Mouse (Mus musculus) kidney, postnatal 4 days (tissue): ENCODE results near the gene Fblim1.

Source experiments
- DNase-seq, 2 experiments: peaks; one replicate each; pipeline ENCODE4 v3.0.0; 2021; ENCODE audit warnings: mixed read lengths in 2 of 2

Gene Fblim1

GRCm38 (mm10) chr4:141624983-141625773 is 19.3 kb upstream of the Fblim1 start:
- DNase-seq: peak; percentile 63 to 73

DNA sequence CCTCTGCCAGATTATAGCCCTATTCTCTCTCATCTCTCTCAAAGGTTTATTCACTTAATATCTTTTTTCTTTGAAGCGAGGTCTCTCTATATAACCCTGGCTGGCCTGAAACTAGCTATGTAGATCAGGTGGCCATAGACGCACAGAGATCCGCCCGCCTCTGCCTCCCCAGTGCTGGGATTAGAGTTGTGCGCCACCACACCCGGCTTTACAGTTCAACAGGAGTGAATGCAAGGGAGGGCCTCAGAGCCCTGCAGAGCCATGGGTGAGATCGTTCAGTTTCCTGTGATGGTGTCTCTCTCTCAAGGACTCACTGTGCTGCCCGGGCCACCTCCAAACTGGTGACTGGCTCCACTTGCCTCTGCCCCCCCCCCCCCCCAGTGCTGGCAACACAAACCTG is 18.2 kb upstream of the Fblim1 start:
- no peak for DNase-seq

GRCm38 (mm10) chr4:141623666-141624065 is 17.8 kb upstream of the Fblim1 start, which contains the start of gene Slc25a34:
TSS of gene Slc25a34 (minus strand) at chr4:141623821.
- DNase-seq: peak; percentile 66 to 81

- DNase-seq: peak in 1 of 2 experiments; percentile 57
These were observed 17.1 kb upstream of the Fblim1 start for GRCm38 (mm10) chr4:141623037-141623436.

DNA sequence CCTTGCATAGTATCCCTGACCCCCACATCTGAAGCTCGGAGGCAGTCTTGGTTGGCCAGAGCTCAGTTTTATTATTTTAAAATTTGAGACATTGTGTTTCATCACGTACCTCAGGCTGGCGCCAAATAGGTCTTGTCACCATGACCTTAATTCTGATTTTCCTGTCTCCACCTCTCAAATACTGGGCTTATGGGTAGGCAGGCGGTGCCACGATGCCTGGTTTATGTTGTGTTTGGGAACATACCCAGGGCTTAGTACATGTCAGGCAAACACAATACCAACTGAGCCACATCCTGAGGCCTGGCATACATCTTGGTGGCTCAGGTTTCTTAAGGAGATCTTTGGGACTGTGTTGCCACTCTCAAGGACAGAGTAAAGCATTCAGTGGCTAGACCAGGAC is 16.7 kb upstream of the Fblim1 start:
- DNase-seq: no peak

- no peak for DNase-seq
These were observed 16.2 kb upstream of the Fblim1 start for GRCm38 (mm10) chr4:141622091-141622490.

- no peak for DNase-seq
These were observed 15.4 kb upstream of the Fblim1 start for GRCm38 (mm10) chr4:141621297-141621696.

DNA sequence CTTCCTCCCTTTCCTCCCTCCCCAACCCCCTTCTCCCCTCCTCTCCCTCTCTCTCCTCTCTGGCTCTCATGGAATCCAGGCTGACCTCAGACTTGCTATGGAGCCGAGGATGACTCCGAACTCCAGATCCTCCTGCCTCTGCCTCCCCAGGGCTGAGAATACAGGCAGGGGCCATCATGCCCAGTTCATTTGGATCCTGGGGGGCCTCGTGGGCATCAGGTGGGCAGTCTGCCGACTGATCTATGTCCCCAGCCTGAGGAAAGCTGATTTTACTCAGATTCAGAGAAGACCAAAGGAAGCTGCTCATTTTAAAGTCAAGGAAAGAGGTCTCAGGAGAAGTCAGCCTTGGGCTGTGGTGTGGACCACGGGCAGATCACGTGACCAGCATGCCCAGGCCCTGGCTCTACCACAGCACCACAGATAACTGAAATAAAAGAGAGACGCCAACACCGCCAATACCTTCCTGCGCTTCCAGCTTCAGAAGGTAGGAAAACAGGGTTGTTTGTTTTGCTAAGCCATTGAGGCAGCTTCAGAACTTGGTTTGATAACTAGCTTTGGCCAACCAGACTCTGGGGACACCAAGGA is 13.5 kb upstream of the Fblim1 start:
- DNase-seq: no peak

DNA sequence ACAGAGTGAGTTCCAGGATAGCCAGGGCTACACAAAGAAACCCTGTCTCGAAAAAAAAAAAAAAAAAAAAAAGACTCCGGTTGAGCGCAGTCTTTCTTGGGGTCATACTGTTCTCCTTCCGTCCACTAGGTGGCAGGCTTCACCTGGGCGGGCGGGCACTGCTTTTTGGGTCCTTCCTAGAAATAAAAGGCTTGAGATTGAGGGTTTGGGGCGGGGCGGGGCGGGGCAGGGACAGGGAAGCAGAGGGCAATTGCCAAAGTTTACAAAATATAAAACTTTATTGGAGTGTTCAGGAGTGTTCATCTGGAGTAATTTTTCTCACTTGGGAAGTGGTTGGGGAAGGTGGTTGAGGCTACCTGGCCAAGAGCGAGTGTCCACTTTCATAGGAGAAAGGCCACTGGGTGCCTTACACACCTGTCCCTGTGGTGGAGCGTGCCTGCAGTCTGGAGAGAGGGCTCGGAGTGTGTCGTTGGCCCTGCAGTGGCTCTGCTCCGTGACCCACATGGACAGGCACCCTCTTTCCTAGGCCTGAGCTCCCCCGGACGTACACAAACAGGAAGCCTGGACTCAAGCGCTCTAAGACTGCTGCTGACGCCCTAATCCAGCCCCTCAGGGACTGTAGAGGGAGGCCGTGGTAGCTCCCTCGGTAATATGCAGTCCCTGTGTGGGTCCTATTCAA is 12.8 kb upstream of the Fblim1 start, which contains the start of gene Tmem82:
TSS of gene Tmem82 (minus strand) at position 69 of the 679 bp plus-strand sequence.
- peak; percentile 73 to 80 for DNase-seq

DNA sequence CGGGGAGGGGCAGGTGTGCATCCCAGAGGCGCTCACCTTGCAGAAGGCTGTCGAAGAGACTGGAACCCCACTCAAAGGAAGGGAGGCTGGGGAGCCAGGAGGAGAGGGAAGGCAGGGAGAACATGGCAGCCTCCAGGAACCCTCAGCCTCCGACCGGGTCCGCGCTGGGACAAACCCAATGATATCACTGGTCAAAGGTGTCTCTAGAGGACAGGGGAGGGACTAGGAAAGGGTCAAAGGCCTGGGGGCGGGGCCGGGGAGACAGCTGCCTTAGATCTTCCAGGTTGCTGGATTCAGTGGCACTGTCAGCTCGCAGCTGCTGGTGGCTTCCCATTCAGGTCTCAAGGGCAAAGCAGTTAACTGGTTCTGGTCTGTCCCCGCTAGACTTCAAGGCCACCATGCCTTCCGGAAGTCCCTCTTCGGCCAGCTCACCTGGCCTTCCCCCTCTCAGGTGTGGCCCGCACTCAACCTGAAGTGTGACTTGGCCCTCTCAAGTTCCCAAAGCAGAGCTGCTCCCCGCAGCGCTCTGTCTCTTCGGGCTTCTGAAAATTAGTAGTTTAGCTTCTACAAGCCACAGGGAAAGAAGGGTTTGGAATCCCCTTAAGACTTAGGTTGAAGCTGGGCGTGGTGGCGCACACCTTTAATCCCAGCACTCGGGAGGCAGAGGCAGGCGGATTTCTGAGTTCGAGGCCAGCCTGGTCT is 12.1 kb upstream of the Fblim1 start:
- peak; percentile 69 to 81 for DNase-seq

DNA sequence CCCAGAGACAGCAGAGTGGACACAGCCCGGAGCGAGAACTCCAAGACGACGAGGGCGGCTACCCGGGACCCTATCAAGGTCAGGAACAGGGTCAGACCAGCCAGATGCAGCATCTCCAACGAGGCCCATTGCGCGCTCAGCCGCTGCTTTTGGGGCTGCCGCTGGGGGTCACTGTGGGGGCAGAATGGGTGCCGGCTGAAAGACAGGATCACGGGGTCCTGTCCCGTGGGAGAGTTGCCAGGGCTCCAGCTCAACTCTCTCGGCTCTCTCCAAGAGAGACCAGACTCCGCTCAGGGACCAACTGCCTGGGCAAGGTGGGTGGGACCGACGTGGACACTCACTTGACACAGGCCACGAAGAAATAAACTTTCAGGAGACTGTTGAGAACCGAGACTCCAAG is 11.4 kb upstream of the Fblim1 start:
- peak; percentile 85 to 89 for DNase-seq

- DNase-seq: no peak
These were observed 10.9 kb upstream of the Fblim1 start for GRCm38 (mm10) chr4:141616811-141617210.

DNA sequence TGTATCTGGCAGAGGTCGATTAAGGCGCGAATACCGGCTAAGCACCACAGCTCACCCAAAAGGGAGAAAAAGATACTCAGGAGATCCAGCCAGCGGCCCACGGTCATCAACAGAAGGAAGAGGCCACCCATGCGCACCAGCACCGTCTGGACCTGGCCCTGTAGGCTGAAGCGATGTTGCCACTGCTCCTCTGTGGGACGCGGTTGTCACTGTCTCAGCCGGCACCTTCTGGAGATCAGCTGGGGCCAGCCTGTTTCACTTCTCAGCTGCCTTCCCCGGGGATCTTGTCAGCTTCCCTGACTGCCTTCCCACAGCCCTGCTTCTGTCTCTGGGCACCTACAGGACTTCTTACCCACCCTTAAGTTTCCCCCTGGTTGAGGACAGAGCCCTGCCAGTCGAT is 9.1 kb upstream of the Fblim1 start:
- no peak for DNase-seq

DNA sequence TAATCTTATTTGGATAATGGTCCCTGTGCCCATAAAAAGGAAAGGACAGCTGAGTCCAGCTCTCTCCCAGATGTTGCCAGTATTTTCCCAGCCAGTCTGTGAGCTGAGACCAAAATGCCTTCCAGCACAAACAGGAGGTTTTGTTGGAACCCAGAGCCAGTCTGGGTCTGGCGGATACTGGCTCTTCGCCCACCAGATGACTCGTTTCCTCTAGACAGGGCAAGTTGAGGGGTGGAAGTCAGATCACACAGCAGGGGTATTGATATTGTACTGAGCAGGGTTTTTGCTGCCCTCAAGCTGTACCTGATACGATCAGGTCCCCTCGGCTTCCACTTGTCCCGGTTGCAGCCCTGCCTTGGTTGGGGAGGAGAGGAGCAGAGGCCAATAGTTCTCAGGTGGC is 3.6 kb upstream of the Fblim1 start:
- peak; percentile 49 to 56 for DNase-seq

DNA sequence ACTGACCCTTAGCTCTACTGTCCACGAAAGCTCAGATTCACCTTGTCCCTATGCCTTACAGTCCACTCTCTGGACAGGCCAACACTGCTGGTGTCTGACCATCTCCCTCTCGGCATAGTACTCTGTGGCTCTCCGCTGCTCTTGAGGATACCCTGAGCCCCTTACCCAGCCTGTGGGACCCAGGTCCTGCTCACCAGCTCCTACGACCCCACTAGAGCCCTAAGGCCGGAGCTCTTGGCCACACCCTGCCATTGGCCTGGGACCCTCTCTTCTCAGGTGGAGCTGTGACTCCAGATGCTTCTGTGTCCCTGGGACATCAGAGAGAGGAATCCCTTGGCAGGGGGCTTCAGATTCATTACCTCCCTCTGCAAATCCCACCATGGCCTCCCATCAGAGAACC is 475 bp downstream of the Fblim1 start:
- DNase-seq: no peak

DNA sequence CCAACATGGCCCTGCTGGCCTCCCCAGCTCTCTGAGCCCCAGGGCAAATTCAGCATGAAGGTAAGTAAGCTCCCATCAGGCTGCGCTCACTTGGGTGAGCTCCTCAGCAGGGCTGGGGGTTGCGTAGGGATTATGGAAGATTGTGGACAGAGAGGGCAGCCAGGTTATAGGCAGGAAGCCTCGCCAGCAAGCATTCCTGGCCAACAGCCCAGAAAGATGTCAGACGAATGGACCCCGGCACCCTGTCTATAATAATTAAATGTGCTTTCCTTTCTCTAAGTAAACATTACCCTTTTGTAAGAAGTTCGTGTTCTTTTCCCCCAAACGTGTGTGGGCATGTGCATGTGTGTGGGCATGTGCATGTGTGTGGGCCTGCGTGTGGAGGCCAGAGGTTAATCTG is 1.4 kb downstream of the Fblim1 start:
- DNase-seq: peak; percentile 76 to 83

DNA sequence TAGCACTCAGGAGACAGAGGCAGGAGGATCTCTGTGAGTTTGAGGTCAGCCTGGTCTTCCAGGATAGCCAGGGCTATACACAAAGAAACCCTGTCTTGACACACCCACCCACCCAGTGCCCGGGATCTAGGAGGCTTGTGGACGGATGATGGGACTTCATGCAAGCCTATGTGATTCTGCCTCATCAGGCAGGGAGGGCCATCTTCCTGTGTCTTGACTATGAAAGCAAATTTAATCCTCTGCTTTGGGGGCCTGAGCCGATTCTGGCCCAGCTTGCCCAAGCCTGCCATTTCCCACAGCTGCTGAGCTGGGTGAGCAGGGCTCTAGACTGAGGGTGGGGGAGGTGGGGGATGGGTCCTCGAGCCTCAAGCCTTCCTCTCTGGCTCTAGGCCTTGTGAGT is 2.0 kb downstream of the Fblim1 start:
- DNase-seq: no peak

DNA sequence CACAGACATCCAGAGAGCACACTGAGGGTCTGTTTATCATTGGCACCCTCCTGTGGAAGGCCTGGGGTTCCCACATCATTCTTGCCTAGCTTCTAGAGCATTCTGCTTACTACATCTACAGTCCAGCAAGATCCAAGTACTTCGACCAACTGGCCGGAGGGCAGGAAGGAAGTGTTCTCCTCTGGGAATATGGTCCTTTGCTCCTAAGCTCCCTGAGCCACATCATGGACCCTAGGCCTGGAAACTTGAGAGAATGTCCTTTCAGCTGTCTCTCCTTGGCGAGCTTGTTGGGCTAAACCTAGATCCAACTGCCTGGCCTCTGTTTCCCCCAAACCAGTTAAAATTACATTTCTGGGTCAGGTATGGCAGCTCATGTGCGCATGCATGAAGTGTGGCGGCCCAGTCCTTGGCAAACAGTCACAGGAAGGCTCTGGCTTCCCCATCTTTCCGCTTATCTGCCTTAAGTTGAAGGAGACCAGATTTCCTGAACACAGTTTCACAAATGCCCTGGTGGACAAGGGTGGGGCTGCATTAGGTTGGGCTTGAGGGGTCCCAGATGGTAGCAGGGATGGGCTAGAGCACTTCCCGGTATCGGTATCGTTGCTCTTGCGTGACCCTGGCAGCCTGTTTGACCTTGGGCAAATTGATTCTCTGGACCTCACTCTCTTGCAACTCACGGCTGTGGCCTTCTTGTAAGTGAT is 3.2 kb downstream of the Fblim1 start:
- DNase-seq: peak; percentile 51 to 61

DNA sequence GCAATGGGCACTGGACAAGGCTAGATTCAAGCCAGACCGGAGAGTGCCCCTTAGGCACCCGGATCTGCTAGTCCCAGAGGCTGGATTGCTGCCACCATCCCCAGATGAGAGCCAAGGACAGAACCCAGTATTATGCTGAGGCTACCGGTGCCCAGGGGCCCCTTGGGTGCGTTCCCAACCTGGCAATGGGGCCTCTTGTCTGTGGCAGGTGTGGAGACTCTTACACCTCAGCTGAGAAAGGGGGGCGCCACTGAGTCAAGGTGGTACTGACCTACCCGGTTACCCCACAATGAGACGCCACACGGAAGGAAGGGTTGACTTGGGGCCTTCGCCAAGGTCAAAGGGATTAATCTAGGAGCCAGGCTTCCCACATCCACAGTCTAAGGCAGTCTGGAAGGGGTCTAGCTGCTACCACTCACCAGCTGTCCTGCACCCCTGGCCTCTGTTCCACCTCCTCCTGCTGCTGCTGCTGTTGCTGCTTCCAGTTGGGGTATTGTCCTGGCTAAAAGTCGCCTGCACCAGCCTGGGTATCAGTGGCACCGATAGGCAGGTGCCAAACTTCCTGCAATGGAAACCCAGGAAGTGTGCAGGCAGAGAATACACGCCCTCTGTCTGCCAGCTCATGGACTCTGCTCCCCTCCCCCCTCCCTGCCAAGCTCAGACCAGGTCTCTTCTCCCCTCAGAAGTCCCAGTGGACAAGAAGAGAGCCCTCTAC is 4.6 kb downstream of the Fblim1 start:
- peak in 1 of 2 experiments; percentile 26 for DNase-seq

DNA sequence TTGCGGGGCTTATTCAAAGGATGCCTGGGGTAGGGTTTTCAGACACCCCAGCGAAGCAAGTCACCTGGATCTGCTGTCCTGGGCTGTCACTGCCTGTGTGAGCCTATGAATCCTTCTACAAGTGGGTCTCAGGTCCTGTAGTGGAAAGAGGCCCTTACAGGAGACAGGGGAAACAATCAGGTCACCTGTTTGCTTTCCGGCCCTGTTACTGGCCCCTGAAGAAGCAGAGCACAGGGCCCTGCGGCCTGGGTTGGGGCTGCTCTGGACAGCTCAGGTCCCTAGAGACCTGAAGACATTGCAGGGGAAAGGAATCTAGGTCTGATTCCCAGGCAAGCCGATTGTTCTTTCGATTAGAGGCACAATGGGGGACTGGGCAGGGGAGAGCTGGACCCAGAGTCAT is 5.5 kb downstream of the Fblim1 start:
- no peak for DNase-seq

DNA sequence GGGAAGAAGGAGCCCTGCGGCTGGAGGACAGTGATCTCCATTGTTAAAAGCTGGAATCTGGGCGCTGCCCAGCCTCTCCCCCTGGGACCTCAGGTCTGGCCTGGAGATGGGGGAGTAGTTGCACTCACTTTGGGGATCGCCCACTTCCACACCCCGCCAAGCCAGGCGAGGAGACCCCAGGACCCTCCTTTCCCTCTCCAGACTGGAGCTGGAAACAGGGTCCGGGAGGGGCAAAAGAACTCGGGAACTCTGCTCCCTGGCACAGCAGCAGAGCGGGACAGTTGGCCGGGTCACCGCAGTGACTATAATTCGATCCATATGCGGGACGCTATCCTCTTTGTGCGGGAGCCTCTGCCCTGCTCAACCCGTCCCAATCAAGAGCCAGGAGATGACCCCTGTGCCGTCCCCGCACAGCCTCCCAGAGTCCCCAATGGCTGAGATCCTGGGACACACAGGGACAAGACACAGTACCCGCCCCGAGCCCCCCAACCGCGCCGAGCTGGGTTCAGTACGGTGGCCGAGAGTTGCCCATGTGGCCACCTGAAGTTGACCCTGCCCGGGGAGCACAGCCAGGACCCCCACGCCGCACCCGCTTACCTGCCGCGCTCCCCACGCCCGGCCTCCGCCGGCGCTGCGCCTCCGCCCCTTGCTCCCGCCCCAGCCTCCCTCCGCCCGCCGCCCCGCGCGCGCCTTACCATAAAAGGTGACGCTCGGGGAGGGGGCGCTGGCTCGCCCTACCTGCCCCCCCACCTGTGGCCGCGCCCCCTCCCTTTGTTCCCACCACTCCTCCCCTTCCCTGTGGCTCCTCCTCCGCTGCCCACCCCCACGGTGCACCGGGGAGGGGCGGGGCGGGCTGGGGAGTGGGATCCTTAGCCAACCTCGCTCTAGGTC is 6.4 kb downstream of the Fblim1 start:
- DNase-seq: peak; percentile 67 to 76
